Mouse (Mus musculus): ENCODE data around the gene Shisa9.

Shisa9 gene

DNA sequence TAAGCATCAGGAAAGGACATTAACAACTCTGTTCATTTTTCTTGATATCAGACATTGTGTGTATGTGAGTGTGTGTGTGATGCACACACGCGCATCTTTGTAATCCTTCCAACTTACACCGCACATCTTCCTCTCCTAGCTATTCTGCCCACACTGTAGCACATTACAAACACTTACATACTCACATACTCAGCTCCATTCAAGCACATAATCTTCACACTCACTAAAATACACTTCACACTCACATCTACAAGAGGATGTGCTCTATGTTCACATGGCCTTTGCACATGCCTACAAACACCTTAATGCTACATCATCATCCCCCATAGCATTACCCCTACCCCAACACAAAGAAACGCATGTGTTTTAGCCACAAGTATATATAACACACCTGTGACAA lies 212.9 kb downstream of the Shisa9 start:
- DNase-seq (ENCODE audit: low spot score in 2 of 2): no peak

GRCm38 (mm10) chr16:12197611-12198010 lies 213.7 kb downstream of the Shisa9 start:
- peak; percentile 19 to 39 for DNase-seq (ENCODE audit: low spot score in 2 of 2)

DNA sequence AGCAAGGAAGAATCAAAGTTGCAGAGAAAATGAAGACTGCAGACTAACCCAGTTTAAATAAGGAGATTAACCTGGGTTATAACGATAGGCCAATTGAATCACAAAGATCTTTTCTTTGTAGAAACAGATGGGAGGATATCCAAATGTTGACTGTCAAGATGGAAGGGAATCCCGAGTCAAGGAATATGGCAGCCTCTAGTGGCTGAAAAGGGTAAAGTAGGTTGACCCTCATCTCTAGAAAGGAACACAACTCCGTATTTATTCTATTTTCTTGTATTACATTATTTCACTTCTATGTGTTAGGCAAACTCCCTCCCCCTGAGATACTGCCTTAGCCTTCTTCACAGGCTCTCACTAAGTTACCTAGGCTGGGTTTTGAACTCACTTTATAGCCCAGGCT lies 217.3 kb downstream of the Shisa9 start:
- DNase-seq (ENCODE audit: low spot score in 2 of 2): no peak

GRCm38 (mm10) chr16:12202151-12202550 lies 218.2 kb downstream of the Shisa9 start:
- DNase-seq (ENCODE audit: low spot score in 2 of 2): no peak

- DNase-seq (ENCODE audit: low spot score in 2 of 2): no peak
Measured at GRCm38 (mm10) chr16:12203055-12203454, 219.1 kb downstream of the Shisa9 start.

DNA sequence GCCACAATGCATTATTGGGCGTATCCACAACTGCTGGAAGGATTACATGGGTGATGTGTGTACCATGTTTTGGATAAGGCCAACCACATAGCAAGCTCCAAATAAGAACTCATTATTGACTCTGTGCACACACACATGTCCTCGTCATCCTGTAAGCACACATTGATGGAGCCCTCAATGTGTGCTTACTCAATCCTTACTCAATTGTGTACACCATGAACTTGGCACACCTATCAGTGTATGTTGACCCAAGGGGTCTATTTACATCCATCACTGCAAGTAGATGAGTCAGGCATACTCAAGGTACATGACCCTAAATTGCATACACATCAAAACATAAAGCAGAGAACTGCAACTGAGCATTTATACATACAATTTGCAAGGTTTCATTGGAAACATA lies 220.5 kb downstream of the Shisa9 start:
- DNase-seq (ENCODE audit: low spot score in 2 of 2): no peak

- DNase-seq (ENCODE audit: low spot score in 2 of 2): no peak
Measured at GRCm38 (mm10) chr16:12206421-12206950, 222.6 kb downstream of the Shisa9 start.

DNA sequence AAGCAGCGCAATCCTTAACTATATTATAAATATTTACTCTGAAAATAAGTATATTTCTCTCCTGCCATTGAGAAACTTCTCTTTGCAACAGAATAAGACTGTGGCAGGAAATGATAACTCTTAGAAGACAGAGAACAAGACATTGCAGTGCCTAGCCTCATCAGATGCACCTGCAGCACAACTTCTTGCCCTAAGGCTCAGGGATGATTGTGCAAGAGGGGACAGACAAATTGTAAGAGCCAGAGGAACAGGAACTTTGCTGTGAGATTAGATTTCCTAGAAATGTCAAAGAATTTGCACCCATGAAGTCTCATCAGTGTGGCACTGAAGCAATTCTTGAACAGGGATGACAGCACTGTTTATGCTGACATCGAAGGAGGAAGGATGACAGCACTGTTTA lies 223.0 kb downstream of the Shisa9 start:
- no peak for DNase-seq (ENCODE audit: low spot score in 2 of 2)

DNA sequence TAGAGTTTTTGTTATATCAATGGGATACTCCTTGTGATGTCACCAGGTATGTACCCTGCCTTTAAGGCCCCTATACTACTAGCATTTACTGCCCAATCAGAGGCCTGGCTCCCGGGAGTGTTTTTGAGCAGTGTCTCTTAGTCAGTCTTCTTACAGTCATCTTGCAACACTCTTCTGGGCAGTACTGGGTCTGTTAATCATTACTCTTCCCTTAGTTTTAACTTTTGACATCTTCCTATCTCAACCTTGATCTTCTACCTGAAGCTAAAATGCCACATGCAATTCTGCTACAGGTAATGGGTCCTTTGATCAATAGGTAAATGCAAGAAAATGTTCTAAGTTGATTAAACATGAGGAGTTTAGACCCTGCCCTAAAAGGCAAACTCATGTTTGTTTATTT lies 225.4 kb downstream of the Shisa9 start:
- DNase-seq (ENCODE audit: low spot score in 2 of 2): no peak

- DNase-seq (ENCODE audit: low spot score in 2 of 2): no peak
Measured at GRCm38 (mm10) chr16:12209819-12210218, 225.9 kb downstream of the Shisa9 start.

GRCm38 (mm10) chr16:12214018-12214417 lies 230.1 kb downstream of the Shisa9 start:
- DNase-seq (ENCODE audit: low spot score in 2 of 2): no peak

GRCm38 (mm10) chr16:12217289-12218150 lies 233.6 kb downstream of the Shisa9 start:
- DNase-seq (ENCODE audit: low spot score in 2 of 2): no peak

GRCm38 (mm10) chr16:12218151-12218532 lies 234.2 kb downstream of the Shisa9 start:
- no peak for DNase-seq (ENCODE audit: low spot score in 2 of 2)

GRCm38 (mm10) chr16:12219821-12220220 lies 235.9 kb downstream of the Shisa9 start:
- DNase-seq (ENCODE audit: low spot score in 2 of 2): no peak

GRCm38 (mm10) chr16:12223537-12223936 lies 239.6 kb downstream of the Shisa9 start:
- no peak for DNase-seq (ENCODE audit: low spot score in 2 of 2)

- DNase-seq (ENCODE audit: low spot score in 2 of 2): no peak
Measured at GRCm38 (mm10) chr16:12226937-12227336, 243.0 kb downstream of the Shisa9 start.

DNA sequence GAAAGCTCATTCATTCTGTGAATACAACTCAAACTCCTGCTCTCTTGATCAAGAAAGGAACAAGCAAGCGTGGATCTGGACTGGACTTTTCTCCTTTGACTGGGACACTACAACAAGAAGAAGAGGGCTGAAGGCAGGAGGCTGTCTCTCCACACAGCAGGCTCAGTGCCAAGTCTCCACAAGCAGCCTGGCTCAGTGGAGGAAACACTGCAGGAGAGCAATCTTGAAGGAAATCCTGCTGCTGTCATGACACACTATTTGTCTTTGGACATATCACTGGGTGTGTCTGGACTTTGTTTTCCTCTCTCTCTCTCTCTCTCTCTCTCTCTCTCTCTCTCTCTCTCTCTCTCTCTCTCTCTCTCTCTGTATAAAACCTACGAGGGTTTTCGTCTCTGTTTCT lies 249.4 kb downstream of the Shisa9 start:
- no peak for DNase-seq (ENCODE audit: low spot score in 2 of 2)

DNA sequence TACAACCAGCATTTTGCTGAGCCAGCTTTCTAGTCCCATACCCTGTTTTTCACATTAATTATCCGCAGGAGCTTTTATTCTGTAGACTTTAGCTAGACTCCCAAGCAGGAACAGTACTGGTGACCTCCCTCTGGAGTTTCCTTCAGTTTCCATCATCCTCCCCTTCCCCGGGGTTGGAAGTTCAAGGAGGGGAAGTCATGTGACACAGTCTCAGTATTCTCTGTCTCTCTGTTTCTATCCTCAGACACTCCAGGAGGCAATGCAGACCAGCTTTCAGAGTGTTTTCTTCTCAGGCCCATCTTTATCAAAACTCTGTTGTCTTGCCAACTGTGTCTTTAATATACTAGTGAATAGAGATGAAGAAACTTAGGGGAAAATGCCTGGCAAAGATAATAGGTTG lies 250.4 kb downstream of the Shisa9 start:
- DNase-seq (ENCODE audit: low spot score in 2 of 2): no peak

GRCm38 (mm10) chr16:12238611-12239010 lies 254.7 kb downstream of the Shisa9 start:
- DNase-seq (ENCODE audit: low spot score in 2 of 2): no peak

DNA sequence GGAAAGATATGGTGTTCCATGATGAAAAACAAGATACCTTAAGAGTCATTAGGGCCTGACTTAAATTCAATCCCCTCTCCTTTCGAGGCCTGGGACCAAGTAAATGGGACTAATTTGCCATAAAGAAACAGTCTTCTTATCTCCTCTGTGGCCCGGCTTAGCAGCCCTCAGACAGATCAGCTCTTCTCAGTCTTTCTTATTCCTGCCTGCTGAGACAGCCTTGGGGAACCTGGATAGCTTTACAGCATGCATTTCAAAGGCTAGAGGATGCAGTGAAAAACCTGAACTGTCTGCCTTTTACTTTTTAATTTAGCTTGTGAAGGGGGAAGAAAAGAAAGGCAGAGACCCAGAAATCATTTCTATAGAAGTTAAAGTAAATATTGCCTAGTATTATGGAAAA lies 275.4 kb downstream of the Shisa9 start:
- no peak for DNase-seq (ENCODE audit: low spot score in 2 of 2)

DNA sequence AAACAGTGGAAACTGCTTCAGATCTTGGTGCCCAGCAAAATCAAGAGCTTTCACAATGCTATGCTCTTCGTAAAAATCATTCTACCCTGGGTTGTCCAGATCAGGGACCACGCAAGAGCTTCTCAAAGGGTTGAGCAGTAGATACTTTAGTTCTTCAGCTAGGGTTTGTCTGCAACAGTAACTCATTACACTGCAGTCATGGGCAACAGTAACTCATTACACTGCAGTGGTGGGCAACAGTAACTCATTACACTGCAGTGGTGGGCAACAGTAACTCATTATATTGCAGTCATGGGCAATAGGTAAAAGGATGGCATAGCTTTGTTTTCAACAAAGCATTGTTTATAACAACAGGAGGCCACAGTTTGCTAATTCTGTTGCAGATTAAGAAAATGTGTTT lies 281.9 kb downstream of the Shisa9 start:
- DNase-seq (ENCODE audit: low spot score in 2 of 2): no peak

GRCm38 (mm10) chr16:12300523-12300922 lies 316.6 kb downstream of the Shisa9 start:
- no peak for DNase-seq (ENCODE audit: low spot score in 2 of 2)

DNA sequence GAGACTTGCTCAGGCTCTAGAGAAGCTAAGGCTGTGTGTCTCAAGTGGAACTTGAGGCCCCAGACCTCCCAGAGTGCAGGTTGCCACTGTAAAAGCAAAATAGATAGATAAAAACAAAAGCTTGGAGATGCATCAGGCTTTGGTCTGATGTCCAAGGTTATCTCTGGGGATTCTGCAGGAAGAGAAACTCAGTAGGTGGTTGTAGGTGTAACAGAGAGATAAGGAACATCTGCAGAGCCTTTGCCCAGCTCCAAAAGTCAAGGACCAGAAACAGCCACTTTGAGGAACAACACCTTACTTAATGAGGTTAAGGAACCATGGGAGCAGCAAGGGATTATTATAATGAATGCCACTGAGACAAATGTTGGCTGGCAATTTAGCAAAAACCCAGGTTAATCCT lies 319.5 kb downstream of the Shisa9 start:
- DNase-seq (ENCODE audit: low spot score in 2 of 2): no peak
